Mouse (Mus musculus) Patski (cell line): ENCODE results near the gene Tpst1. TPM values are rescaled to one million over a fixed set of nuclear protein-coding genes. Genes with fewer than 3 reads are reported as not detected.

ENCODE experiments used
- ATAC-seq: fragments of 100-300 bp; one replicate; pipeline ENCODE4 v1.8.0; 2021
- CTCF ChIA-PET: fragments of 350-600 bp; sonication (Branson Sonifier 250); formaldehyde crosslinking; loops from one replicate; lab custom pipeline; 2022; ENCODE audit warnings: inconsistent platforms; lab: Charles Lee
- POLR2A ChIA-PET: fragments of 350-600 bp; sonication (Branson Sonifier 250); formaldehyde crosslinking; loops from one replicate; lab custom pipeline; 2022; ENCODE audit warnings: antibody characterized with exemption, inconsistent platforms; lab: Charles Lee
- DNase-seq: peaks from one replicate; pipeline ENCODE4 v3.0.0-alpha.2; 2011; ENCODE audit warnings: low read depth, low spot score
- H3K27me3 ChIP-seq: fragments of 371-371 bp; one replicate; pipeline ENCODE4 v1.5.1; 2021
- CTCF ChIP-seq: fragments of 100-300 bp; IDR thresholded peaks from one replicate; pipeline ENCODE4 v1.5.1; 2021
- in situ Hi-C: fragments of 300-500 bp; cut with MboI; formaldehyde crosslinking; loops from 3 replicates; pipeline ENCODE4 v1.11.1; 2018; ENCODE audit warnings: low pct_unique_long_range_greater_than_20kb, mixed read lengths
- polyA plus RNA-seq: library from polyadenylated mRNA; unstranded; gene quantifications from one replicate; pipeline ENCODE4 v1.2.3, GENCODE M21; 2021

Gene Tpst1
- polyA plus RNA-seq, 1 experiment from 2014 or later: 18.3 TPM

DNA sequence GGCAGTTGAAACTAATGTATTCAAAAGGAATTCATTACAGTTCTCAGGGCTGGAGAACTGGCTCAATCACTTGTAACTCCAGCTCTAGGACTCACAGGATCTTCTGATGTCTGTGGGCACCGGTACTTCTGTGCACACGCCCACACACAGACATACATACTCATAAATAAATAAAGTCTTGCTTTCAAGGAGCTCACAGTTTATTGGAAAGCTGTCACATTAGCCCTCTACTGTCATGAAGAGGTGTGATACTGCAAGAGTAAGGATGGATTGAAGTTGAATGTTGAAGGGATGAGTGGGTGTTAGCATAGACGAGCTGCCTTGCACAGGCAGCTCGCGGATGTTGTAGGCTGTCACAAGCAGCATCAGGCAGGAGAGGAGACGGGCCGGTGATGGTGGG lies 14.9 kb downstream of the Tpst1 start:
- no peak for ATAC-seq
- in situ Hi-C loops: no loop called here
- H3K27me3 ChIP-seq: no peaks in the 10 kb centered on the region
- no peak for TF ChIP-seq CTCF
- DNase-seq: no peak
- POLR2A ChIA-PET: no interaction called here
- CTCF ChIA-PET: interaction anchor here (1.0 kb wide), 1 partner anchor 32 kb away, joined by 3 read pairs; no protein-coding TSS in a partner anchor

DNA sequence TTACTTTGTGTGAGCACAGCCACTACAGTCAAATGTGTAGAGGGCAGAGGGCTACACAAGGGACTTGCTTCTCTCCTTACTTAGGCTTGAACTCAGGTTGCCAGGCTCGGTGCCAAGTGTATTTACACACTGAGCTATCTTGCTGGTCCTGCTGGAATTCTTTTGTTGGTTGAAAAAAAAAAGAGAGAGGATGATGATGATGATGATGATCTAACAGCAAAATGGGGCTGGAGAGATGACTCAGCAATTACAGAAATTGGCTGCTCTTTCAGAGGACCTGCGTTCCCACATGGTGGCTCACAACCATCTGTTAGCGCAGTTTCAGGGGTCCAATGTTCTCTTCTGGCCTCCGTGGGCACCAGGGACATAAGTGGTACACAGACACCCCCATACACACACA lies 15.5 kb downstream of the Tpst1 start:
- no peaks in the 10 kb centered on the region for H3K27me3 ChIP-seq
- POLR2A ChIA-PET: no interaction called here
- TF ChIP-seq CTCF: no peak
- ATAC-seq: no peak
- DNase-seq: no peak
- in situ Hi-C loops: no loop called here
- CTCF ChIA-PET: interaction anchor here (1.0 to 2.7 kb wide), 2 partner anchors 16 to 33 kb away, joined by 3 to 8 read pairs; no protein-coding TSS in a partner anchor

DNA sequence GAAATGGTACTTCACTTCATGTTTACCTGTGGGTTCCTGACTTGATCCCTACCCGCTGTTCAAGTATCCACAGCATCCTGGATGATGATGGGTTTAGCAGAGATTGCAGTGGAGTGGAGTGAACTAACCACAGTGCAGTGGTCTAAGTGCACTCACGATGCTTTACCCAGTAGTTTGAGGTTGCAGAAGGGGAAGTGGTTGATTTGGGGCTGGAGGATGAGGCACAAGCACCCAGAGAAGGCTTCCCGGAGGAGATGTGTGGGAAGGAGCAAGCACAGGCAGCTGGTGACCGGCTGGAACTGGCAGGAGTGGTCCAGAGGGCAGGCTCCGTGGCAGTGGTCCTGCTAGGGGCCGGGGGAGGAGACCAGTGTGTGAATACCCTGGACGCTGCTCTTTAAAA lies 16.1 kb downstream of the Tpst1 start:
- CTCF ChIA-PET: interaction anchor here (2.7 kb wide), 1 partner anchor 15 kb away, joined by 8 read pairs; no protein-coding TSS in a partner anchor
- DNase-seq (no peak), ATAC-seq (no peak)
- in situ Hi-C loops: no loop called here
- POLR2A ChIA-PET: no interaction called here
- TF ChIP-seq CTCF: no peak
- no peaks in the 10 kb centered on the region for H3K27me3 ChIP-seq

DNA sequence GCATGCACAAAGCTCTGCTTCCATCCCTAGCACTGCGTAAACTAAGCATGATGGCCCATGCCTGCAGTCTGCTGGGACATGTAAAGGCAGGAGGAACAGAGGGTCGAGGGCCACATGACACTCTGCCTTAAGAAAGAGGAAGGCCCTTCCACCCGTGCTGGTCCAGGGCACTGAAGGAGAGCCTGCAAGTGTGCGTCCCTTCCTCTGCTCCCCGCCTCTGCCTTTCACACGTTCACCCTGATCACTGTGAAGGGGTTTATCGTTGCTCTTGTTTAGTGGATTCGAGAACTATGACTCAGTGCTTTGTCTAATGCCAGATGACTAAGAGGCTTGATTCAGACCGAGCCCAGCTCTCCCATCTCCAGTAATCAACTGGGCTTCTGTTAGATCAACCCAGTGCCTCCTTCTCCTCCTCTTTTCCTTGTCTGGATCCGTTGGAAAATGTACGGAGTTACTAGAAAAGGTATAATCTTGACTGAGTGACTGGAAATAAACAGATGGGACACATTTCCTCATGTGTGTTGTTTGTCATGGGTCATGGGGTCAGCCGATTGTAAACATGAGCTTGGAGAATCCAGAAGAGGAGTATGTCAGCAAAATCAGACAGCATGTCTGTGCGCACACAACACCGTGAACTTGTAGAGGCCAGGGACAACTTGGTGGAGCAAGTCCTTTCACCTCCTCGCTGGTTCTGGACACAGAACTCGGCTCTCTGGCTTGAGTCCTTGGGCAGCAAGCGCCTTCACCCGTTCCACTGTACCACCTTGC lies 16.7 kb downstream of the Tpst1 start:
- no peaks in the 10 kb centered on the region for H3K27me3 ChIP-seq
- POLR2A ChIA-PET: no interaction called here
- DNase-seq (peak; percentile 51), ATAC-seq (peak; percentile 96)
- no peak for TF ChIP-seq CTCF
- in situ Hi-C loops: no loop called here
- CTCF ChIA-PET: interaction anchor here (0.9 to 2.7 kb wide), 2 partner anchors 10 to 14 kb away, joined by 3 to 8 read pairs; no protein-coding TSS in a partner anchor

DNA sequence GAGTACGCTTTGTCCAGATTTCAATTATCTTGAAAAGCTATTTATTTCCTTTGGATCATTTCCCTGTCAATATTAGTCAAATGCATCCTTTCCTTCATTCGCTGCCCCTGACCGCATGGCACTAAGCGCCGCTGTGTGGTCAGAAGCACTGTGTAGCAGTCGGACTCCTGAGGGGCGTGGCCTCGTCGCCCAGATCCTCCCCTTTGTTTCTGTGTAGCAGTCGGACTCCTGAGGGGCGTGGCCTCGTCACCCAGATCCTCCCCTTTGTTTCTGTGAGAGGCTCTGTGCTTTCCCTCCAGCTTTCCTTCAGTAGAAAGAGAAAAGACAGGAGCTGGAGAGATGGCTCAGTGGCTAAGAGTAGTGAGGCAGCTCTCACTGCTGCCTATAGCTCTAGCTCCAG lies 23.6 kb downstream of the Tpst1 start:
- CTCF ChIA-PET: interaction anchor here (0.8 to 1.3 kb wide), 6 partner anchors 11 to 32 kb away, joined by 3 read pairs; no protein-coding TSS in a partner anchor
- POLR2A ChIA-PET: no interaction called here
- H3K27me3 ChIP-seq: no peaks in the 10 kb centered on the region
- TF ChIP-seq CTCF: no peak
- DNase-seq (no peak), ATAC-seq (no peak)
- in situ Hi-C loops: no loop called here

DNA sequence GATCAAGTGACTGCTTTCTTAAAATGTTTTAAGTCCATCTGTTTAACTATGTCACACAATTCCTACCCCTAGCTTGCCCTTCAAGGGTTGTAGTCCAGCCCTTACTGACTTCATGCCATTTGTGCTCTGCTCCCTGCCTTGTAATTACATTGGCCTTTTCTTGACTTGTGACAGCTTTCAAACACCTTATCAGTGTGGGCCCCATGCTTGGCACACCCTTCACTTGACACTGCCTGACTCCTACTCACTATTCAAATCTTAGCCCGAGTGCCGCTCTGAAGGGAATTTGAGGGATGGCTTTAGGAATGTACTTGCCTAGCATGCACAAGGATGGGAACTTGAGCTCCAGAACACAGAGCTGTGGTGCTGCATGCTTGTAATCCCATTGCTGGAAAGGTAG lies 24.7 kb downstream of the Tpst1 start:
- DNase-seq (no peak), ATAC-seq (no peak)
- no peaks in the 10 kb centered on the region for H3K27me3 ChIP-seq
- in situ Hi-C loops: no loop called here
- ChIA-PET POLR2A (no interaction called here), CTCF (interaction anchor here (0.9 kb wide), 1 partner anchor 17 kb away, joined by 3 read pairs; no protein-coding TSS in a partner anchor)
- no peak for TF ChIP-seq CTCF

DNA sequence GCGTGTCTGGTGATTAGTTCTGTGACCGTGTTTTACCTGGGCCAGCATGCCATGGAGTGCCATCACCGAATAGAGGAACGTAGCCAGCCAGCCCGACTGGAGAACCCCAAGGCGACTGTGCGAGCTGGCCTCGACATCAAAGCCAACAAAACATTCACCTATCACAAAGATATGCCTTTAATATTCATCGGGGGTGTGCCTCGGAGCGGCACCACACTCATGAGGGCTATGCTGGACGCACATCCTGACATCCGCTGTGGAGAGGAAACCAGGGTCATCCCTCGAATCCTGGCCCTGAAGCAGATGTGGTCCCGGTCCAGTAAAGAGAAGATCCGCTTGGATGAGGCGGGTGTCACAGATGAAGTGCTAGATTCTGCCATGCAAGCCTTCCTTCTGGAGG lies 28.6 kb downstream of the Tpst1 start:
- ATAC-seq (no peak), DNase-seq (no peak)
- CTCF ChIA-PET: interaction anchor here (1.9 kb wide), 1 partner anchor 11 kb away, joined by 10 read pairs; no protein-coding TSS in a partner anchor
- POLR2A ChIA-PET: interaction anchor here (1.0 kb wide), 1 partner anchor 16 kb away, joined by 4 read pairs; no protein-coding TSS in a partner anchor
- in situ Hi-C loops: no loop called here
- H3K27me3 ChIP-seq: no peaks in the 10 kb centered on the region
- no peak for TF ChIP-seq CTCF

DNA sequence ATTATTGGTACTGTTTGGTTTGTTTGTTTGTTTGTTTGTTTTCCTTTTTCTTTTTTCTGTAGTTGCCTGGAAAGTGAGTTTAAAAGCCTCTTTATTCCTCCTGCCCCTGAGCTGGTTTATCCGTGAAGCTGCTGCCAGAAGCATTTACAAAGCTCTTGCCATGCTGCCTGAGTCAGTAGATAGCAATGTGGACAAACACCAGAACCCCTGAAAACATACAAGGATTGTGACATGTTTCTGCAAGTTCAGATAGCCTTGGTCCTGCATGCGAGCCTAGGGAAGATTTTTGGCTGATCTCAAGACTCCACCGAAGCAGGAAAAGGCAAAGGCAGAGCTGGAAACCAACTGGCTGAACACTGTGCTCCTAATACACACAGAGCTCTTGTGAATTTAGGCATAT lies 36.2 kb downstream of the Tpst1 start:
- CTCF ChIA-PET: interaction anchor here (1.0 kb wide), 1 partner anchor 11 kb away, joined by 4 read pairs; no protein-coding TSS in a partner anchor
- ATAC-seq: no peak
- POLR2A ChIA-PET: no interaction called here
- no peak for DNase-seq
- in situ Hi-C loops: no loop called here
- no peaks in the 10 kb centered on the region for H3K27me3 ChIP-seq
- TF ChIP-seq CTCF: no peak

DNA sequence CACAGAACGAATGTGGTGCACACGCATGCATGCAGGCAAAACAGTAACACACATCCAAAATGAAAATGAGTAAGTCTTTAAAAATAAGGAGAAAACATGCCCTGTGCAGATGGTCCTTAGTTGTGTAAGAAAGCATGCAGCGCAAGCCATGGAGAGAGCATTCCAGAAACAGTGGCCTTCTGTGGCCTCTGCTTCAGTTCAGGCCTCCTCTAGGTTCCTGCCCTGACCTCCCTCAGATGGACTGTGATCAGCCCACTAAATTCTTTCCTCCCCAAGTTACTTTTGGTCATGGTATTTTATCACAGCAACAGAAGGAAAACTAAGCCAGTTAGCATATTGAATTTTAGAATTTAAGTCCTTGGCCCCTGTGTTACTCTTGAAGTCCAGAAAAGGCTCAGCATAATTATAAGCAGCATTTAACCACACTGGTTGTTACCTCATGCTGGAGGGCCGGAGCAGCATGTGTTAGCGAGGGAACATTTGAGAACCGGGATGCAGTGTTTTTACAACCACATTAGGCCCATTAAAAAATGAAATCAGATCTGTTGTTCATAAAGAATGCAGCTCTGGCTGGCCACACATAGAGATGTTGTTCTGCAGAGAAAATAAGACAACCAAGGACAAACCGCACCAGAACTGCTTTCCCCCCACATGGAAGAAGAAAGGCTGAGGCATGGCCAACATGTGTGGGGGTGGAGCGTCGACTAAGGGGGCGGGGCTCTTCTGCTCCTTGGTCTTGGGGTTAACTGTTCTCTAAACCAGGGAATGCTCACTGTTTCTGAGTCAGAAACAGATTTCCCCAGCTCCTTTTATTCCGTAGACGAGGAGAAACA lies 37.7 kb downstream of the Tpst1 start:
- ATAC-seq (no peak), DNase-seq (no peak)
- TF ChIP-seq CTCF: no peak
- H3K27me3 ChIP-seq: no peaks in the 10 kb centered on the region
- POLR2A ChIA-PET: interaction anchor here (0.6 to 1.0 kb wide), 2 partner anchors 13 to 1268 kb away, joined by 3 to 4 read pairs; no protein-coding TSS in a partner anchor
- CTCF ChIA-PET: interaction anchor here (1.4 to 2.6 kb wide), 2 partner anchors 9 to 11 kb away, joined by 5 to 10 read pairs; no protein-coding TSS in a partner anchor
- in situ Hi-C loops: no loop called here

DNA sequence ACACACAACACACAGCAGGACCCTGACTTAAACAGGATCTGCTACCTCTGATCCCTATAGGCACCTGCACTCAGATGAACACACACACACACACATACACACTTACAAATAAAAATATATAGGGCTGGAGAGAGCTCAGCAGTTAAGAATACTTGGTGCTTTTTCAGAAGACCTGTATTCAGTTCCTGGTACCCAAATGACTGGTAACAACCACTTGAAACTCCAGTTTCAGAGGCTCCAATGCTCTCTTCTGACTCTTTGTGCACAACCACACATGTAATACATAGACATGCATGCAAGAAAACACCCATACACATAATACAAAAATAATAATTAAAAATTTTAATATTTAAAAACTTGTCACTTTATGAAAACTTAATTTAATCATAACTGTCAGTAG lies 39.5 kb downstream of the Tpst1 start:
- TF ChIP-seq CTCF: no peak
- ATAC-seq: no peak
- in situ Hi-C loops: no loop called here

More for the DNA sequence above, 39.5 kb downstream of the Tpst1 start:
- DNase-seq: no peak
- CTCF ChIA-PET: interaction anchor here (0.7 to 2.6 kb wide), 6 partner anchors 8 to 47 kb away, joined by 3 to 10 read pairs (median 3); no protein-coding TSS in a partner anchor
- no peaks in the 10 kb centered on the region for H3K27me3 ChIP-seq
- POLR2A ChIA-PET: no interaction called here
